Mouse (Mus musculus) urinary bladder, adult 18-20 months (tissue): ENCODE data around the gene Tor4a.

Source experiments
- DNase-seq, 2 experiments: peaks; one replicate each; pipeline ENCODE4 v3.0.0; 2022; ENCODE audit warnings: low spot score in 2 of 2, mixed read lengths in 2 of 2

The Tor4a gene

DNA sequence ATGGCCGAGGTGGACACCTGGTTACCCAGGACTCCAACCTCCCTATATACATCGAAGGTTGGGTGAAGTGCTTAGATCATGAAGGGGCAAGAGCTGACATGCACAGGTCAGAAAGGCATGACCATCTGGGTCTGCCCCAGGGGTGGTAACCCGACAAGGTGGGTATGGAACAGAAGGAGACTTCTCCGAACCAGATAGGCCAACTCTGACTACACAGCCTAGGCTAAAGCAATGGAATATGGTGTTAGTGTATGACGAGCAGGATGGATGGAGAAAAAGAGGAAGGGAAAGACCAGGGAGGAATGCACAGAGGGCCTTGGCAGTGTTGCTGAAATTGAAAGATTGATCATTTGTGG is 10.1 kb downstream of the Tor4a start:
- no peak for DNase-seq

DNA sequence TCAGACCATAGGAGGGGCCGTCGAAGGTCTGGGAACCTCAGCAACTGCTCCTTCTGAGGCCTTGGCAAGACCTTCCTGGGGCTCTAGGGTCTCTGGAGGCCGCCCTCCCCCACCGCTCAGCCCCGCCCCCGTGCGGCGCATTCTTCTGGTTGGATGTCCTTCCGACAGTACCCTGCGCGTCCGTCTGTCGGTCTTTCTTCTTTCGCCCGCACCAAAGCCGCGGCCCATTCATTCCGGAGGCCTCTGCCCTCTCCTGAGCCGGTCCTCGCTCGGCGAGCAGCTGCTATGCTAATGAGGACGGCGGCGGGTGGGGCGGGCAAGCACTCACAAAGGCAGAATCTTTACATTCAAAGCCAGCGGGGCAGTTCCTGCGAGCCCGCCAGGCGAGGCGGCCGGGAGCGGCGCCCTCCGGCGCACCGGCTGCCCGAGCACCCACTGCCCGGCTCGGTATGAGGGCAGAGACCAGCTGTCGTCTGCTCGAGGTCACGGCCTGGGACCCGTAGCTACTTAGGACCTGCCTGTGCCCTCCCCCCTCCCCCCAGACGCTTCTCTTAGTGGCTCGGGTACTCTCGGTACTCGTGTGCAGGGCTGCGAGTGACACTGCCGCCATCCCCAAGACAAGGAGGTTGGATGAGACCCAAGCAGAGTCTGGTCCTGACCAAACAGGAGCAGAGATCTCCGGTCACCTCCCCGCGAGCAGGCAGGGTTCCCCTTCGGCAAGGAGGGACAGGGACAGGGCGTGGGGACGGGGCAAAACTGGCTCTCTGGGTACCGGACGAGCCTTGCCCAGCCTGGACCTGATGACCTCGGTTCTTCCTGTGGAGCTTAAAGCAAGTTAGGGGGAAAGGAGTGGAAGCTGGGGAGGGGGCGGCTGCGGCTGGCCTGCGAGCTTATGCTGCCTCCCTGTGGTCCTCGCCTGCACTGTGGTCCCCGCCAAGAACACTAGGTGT is 10.8 kb downstream of the Tor4a start:
- DNase-seq: peak; percentile 66 to 68

DNA sequence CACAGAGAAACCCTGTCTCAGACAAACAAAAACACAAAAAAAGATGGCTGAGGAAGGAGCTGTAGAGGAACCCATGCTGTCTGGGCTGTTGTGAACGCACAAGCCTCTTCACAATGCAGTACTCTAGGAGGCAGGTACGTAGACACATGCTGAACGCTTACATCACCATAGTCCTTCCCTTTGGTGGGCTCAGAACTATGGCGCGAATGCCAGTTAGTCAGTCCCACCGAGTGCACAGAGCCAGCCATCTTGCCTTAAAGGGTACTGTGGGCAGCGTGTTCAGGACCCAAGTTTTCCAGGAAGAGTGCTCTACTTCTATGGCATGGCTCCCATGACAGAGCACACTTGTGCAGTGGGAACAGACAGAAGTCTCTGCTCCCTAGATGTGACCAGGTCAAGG is 12.2 kb downstream of the Tor4a start:
- no peak for DNase-seq

- DNase-seq: no peak
Observed at GRCm38 (mm10) chr2:25183336-25183735, 13.3 kb downstream of the Tor4a start.

DNA sequence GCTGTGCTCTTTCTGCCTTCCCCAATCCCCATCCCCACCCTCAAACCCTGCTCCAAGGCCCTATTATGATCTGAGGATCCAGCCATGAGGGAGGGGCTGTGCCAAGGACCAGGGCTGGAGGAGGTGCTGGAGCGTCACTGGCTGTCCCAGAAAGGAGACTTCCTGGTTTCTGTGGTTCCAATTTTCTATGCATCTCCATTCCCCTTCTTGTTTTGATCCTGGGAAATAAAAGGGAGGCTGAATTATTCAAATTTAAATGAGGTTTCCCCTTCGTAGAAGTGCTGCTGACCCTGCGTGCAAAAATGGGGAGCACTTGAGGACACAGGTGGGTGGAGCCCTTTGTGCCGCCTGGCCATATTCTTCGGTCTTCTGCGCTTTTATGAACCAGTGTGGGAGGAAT is 14.0 kb downstream of the Tor4a start:
- DNase-seq: no peak

DNA sequence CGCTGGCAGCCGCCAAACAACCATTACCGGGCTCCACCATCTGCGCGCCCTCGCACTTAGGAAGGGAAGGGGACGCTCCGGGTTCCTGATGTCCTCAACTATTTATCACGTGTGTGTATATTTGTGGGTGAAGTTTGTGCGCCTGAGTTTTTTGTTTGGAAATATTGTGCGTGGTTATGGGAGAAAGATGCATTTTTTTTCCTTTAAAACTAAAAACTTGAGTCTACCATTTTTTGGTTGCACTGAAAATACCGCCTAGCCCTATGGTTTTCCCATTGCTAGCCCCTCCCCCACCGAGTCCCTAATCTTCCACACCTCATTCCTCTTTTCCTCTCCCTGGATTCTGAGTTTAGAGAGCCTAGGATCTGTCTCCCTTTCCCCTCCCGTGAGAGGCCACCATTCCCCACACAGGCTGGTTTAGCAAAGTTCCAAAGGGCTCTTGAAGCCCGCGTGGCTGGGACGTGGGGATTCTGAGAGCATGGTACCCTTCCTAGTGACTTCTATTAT is 14.7 kb downstream of the Tor4a start:
- no peak for DNase-seq

DNA sequence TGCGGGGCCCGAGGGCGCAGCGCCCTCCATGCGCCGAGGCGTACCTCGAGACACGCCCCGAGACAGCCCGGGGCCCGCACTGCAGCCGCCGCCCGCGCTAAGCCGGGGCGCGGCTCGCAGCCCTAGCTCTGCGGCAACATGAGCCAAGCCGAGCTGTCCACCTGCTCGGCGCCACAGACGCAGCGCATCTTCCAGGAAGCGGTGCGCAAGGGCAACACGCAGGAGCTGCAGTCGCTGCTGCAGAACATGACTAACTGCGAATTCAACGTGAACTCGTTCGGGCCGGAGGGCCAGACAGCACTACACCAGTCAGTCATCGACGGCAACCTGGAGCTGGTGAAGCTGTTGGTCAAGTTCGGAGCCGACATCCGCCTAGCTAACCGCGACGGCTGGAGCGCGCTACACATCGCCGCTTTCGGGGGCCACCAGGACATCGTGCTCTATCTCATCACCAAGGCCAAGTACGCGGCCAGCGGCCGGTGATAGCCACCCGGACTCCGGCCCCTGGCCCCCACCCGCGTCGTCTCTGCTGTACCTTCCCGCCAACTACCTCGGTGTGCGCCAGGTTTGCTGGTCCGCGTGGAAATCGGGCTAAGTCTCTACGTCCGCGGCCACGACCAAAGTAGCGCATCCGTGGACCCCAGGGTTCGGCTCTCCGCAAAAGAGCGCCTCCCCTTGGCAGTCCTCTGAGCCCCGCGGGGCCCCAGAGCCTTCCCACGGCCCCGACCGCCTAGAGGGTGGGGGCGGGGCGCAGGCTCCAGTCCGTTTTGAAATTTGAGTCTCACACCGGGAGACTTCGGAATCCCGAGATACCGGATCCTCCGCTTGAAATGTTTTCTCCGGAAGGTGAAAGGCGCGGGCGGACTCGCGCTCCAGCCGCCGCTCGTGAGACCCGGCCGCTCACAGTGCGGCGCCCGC is 15.5 kb downstream of the Tor4a start:
- peak in 1 of 2 experiments; percentile 65 for DNase-seq

GRCm38 (mm10) chr2:25180478-25180903 is 16.2 kb downstream of the Tor4a start, which contains the start of gene Nrarp:
TSS of gene Nrarp (plus strand) at chr2:25180758.
- DNase-seq: peak; percentile 91 to 92

GRCm38 (mm10) chr2:25179566-25180217 is 17.0 kb downstream of the Tor4a start:
- DNase-seq: no peak

DNA sequence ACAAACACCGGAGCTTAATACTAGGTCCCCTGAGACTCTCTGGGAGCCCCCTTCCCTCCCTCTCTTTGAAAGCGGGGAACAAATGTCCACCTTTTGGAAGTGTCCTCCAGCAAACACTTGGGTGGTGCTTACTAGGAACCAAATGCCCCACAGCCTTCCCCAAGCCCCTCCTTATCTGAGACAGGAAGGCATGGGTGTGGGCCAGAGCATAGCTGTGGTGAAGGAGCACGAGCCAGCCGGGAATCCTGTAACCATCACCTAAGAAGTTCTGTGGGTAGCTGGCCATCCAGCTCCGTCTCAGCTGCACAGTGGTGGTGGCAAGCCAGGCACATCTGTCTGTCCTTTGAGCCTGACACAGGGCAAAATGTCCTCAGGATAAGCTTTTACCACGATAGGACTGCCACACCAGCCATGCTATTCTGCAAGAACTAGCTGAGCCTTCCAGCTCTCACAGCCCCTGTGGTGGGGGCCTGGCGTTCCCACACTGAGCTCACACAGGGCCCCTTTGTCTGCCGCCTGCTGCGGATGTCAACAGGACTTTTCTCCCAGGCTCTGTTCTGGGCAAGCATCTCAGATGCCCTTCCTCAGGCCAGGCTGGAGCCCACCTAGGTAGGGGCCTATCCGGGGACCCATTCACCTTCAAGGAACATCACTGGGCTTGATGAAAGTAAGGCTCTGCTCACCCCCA is 18.3 kb downstream of the Tor4a start:
- DNase-seq: no peak

- DNase-seq: no peak
Observed at GRCm38 (mm10) chr2:25177685-25178084, 19.0 kb downstream of the Tor4a start.

- no peak for DNase-seq
Observed at GRCm38 (mm10) chr2:25177076-25177475, 19.6 kb downstream of the Tor4a start.

DNA sequence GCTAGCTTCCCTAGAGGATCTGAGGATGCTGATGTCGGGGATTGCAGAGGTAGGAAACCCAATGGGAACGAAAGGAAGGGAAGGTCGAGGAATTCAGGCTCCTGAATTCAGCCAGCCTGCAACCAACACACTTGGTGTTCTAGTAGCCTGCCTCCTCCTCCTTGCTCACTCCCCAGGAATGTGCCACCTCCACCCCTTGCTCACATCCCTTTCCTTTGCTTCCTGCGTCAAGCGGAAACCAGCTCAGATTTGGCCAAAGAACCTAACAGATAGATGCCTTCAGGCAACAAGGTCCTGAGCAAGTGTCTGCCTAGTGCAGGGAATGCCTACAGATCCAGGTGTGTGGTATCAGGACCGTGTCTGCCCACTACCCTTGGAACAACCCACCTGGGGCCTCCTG is 20.1 kb downstream of the Tor4a start:
- no peak for DNase-seq

GRCm38 (mm10) chr2:25175690-25176078 is 21.0 kb downstream of the Tor4a start:
- DNase-seq: no peak

- DNase-seq: peak in 1 of 2 experiments; percentile 14
Observed at GRCm38 (mm10) chr2:25174866-25175689, 21.6 kb downstream of the Tor4a start.

DNA sequence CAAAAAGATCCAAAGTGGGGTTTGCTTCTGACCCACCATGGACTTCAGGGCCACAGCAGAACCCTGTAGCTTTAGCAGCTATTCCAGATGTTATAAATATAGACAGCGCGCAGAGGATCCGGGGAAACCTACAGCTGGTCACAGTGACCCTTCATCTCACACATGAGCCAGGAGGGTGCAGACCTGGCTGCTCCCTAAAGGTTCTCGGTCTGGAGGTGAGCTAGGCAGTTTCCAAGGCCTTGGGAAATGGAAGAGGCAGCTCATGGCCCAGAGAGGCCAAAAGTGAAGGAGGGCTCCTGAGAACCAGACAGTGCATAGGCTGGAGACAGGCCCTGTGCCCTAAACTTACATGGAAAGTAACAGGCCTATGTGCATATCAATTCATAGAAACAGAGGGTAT is 22.9 kb downstream of the Tor4a start:
- DNase-seq: no peak

GRCm38 (mm10) chr2:25172629-25173028 is 24.1 kb downstream of the Tor4a start:
- DNase-seq: peak; percentile 78 to 88

GRCm38 (mm10) chr2:25171769-25172153 is 24.9 kb downstream of the Tor4a start:
- DNase-seq: no peak

DNA sequence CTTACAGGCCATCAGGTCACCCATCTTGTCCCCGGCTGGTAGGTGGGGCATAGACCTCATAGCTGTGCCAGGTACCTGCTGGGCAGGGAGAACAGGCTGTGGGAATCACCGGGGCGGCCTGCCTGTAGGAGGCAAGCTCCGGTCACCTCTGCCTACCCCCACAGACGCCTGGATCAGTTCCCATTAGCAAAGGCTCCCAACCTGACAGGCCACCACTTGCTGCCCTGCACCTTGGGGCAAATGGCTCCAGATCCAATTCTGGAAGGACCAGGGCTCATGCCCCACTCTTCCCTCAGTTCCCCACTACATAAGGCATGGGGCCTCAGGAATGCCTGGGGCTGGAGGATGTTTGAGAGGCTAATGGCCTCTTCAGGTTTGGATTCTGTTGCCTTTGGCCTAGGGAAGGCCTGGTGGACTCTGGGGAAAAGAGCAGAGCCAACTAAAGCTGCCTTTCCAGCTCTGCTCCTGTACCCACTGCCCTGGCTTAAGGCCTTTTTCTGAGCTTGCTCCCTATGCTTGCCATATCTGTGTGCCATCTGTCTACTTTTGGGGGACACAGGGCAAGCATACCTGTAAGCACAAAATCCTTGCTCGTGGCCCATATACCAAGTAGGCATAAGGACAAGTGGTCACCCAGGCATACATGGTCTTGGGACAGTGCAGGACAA is 25.5 kb downstream of the Tor4a start:
- no peak for DNase-seq
